Mouse (Mus musculus) c-Kit-positive CD71-negative TER-119-negative erythroid progenitor cells, embryonic 14.5 days (primary cell): ENCODE measurements around the gene Pnp.
"Not testable (repeated sequence)": the region's sequence is repeated elsewhere in the genome, so short reads cannot be mapped to it uniquely, and the experiment has no call there.

Experiments
- DNase-seq: peaks from one replicate; pipeline ENCODE4 v3.0.0-alpha.2; 2013; ENCODE audit warnings: low read depth

Gene Pnp

GRCm38 (mm10) chr14:50975001-50975400 is 44.1 kb downstream of the Pnp start:
- DNase-seq: no peak

GRCm38 (mm10) chr14:50976674-50977073 is 45.8 kb downstream of the Pnp start:
- DNase-seq: no peak

- not testable (repeated sequence) for DNase-seq
Observed at GRCm38 (mm10) chr14:50978451-50978850, 47.6 kb downstream of the Pnp start.

GRCm38 (mm10) chr14:50979631-50980030 is 48.7 kb downstream of the Pnp start:
- DNase-seq: no peak

GRCm38 (mm10) chr14:50981207-50981606 is 50.3 kb downstream of the Pnp start:
- DNase-seq: no peak

- DNase-seq: no peak
Observed at GRCm38 (mm10) chr14:50981837-50982236, 51.0 kb downstream of the Pnp start.

GRCm38 (mm10) chr14:50987668-50988067 is 56.8 kb downstream of the Pnp start:
- DNase-seq: no peak

- DNase-seq: no peak
Observed at GRCm38 (mm10) chr14:50991037-50991436, 60.2 kb downstream of the Pnp start.

- DNase-seq: no peak
Observed at GRCm38 (mm10) chr14:50997088-50997487, 66.2 kb downstream of the Pnp start.

GRCm38 (mm10) chr14:50997999-50998666 is 67.3 kb downstream of the Pnp start:
- DNase-seq: no peak

- no peak for DNase-seq
Observed at GRCm38 (mm10) chr14:51007152-51007801, 76.4 kb downstream of the Pnp start, which contains the start of gene Rnase10. TSS of gene Rnase10 (plus strand) at chr14:51007751.

- DNase-seq: no peak
Observed at GRCm38 (mm10) chr14:51007914-51008713, 77.2 kb downstream of the Pnp start.

- no peak for DNase-seq
Observed at GRCm38 (mm10) chr14:51008781-51009180, 77.9 kb downstream of the Pnp start.

GRCm38 (mm10) chr14:51009572-51009971 is 78.7 kb downstream of the Pnp start:
- DNase-seq: no peak

GRCm38 (mm10) chr14:51014724-51015123 is 83.8 kb downstream of the Pnp start:
- not testable (repeated sequence) for DNase-seq
